Mouse (Mus musculus) urinary bladder, postnatal 10 days (tissue): ENCODE measurements around the gene Rnf113a2.

Experiments
- DNase-seq: peaks from one replicate; pipeline ENCODE4 v3.0.0; 2022; ENCODE audit warnings: low spot score

Rnf113a2 gene

DNA sequence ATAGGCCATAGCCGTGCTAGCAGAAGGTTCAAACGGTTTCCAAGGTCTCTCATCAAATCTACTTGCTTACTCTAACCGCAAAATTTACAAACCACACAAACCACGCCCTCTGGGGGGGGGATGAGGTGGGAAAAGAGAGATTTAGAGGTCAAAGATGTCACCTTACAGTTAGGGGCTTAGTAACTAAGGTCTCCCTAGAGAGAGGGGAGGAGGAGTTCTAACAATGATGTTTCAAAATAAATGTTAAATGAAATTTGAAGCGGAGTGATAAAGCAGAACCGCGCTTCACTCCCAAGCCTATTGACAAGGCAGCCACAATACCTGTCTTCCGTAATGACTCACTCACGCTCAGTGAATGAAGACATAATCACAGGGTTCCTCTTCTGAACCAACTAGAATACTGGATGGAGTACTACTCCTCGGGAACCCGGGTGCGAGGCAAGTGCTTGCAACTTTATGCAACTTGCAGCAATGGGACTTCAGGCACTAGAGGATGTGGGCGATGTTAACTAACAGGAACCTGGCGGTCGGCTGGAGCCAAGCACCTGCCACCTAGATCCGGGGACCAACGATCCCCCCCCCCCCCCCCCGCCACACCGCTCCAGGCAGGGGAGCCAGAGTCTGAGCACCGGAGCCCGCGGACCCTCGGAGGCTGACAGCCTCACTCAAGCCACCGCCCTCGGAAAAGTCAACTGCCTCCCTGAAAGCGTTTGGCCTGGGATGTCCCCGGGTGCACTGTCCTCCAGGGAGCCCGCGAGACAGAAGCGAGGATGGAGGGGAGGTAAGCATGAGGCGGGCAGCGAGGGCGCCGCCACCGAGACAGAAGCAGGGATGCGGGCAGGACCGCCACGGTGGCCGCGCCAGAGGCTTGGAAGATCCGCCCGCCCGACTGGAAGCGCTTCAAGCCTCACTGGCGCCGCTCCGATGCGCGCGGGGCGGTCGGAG lies 8.8 kb upstream of the Rnf113a2 start:
- no peak for DNase-seq

DNA sequence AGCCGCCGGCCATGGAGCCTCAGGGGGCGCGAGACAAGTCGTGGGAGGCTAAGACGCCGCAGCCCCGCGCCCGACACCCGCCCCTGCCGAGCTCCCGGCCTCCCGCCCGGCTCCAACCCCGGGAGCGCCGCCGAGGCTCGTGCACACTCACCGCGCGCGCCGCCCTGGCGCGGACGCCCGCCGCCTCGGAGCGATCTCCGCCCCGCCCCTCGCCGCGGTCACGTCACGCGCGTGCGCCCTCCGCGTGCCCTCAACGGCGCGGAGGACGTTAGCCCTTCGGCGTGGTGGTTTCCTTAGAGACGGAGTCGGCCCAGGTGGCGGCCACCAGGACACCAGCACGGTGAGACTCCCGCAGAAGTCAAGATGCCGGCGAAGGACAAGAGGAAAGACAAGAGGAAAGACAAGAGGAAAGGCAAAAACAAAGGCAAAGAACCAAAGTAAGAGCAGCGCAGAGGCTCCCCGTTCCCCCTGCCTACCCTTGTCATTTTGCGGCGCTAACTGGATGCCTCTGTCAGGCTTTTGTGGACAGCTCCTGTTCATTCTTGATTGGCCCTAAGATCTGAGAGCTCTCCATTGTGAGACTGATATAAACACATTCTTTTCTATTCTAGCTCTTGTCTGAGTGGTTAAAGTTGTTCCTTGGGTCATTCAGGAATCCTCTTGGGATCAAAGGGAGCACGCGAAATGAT lies 8.0 kb upstream of the Rnf113a2 start, which contains the start of the genes Entpd5 and Bbof1:
TSS of gene Entpd5 (minus strand) at position 211 of the 689 bp plus-strand sequence.
TSS of gene Bbof1 (plus strand) at position 253 of the 689 bp plus-strand sequence.
- peak; percentile 51 for DNase-seq

DNA sequence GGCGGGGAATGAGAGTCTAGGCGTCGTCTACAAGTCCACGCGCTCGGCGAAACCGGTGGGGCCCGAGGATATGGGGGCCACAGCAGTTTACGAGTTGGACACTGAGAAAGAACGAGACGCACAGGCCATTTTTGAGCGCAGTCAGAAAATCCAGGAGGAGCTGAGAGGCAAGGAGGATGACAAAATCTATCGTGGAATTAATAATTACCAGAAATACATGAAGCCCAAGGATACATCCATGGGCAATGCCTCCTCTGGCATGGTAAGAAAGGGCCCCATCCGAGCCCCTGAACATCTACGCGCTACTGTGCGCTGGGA lies 568 bp downstream of the Rnf113a2 start:
- no peak for DNase-seq

DNA sequence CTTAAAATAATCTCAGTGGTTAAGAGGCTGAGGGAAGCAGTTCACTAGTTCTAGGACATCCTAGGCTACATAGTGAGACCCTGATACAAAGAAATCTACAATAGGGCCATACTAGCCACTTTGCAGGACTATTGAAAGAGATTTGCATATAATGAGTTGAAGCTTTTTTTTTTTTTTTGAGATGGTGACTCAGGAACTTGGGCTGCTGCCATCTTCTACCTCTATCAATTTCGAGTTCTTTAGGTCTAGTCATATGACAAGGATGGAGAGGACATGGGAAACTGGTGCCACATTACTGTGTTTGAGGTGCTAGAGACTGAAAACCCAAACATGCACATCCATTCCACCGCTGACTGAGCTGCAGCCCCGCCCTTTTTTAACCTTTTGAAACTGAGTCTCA lies 7.0 kb downstream of the Rnf113a2 start:
- DNase-seq, result no peak

DNA sequence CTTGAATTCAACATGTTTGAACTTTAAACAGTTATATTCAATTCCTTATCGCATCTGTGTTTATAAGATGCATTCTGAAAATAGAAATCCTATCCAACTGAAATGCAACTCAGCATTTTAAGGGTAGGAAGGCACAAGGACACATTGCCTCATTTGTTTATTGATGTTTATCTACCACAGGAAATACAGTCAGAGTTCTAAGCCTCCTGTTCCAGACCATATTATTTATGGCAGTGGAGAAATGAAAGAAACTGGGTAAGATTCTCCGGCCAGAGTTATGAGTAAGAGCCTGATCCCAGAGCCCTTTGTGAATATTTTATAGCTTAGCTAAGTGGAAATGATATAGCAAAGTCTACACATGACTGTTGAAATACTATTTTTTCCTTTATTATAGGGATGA lies 12.8 kb downstream of the Rnf113a2 start:
- no peak for DNase-seq

DNA sequence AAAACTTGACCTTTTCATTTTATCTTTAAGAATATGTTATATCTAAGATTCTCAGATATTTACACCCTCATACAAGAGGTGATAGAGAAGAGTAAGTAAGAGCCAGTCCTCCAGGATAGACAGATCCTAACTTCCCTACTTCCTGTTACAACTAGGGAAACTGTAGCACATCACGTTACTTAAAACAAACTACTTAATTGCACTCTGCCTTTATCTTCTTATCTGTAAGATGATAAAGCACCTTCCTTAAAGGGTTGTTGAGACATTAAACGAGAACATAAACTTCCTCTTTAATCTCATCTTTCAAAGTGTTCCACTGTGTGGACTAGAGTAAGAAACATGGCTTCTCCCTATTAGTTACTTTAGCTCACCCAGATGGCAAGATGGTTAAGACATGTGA lies 21.7 kb downstream of the Rnf113a2 start:
- DNase-seq, result no peak

DNA sequence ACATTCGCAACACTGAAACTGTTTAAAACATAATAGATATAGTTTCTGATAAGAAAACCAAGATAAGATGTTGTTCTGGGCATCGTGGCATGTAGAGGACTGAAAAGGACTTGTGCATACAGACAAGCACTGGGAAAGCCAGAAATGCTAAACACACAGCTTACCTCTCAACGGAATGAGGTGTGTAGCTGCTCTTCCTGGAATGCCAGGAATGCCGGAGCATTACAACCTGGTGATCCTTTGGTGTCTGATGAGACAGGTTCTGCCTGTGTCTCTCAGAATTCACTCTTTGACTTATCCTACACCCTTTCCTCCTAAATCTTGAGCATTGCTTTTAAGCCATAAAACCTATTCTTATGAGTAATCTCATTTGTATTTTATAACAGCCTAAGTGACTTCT lies 25.5 kb downstream of the Rnf113a2 start:
- DNase-seq, result no peak

DNA sequence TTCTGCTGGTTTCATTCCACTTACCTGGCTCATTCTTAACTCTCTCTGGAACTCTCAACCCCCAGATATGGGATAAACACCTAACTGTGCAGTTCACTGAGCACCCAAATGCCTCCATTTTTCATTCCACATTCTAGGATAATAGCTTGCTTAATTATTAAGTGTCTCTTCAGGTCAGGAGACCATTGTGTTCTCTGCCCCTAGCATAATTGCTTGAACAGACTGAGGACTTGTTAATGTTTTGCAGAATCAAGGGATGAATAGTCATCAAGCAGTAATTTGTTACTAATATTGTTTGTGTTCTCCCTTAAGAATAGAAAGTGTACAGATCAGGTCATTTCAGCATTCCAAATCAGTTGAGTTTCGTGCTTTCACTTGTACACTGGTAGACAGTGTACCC lies 30.4 kb downstream of the Rnf113a2 start:
- DNase-seq, result no peak

DNA sequence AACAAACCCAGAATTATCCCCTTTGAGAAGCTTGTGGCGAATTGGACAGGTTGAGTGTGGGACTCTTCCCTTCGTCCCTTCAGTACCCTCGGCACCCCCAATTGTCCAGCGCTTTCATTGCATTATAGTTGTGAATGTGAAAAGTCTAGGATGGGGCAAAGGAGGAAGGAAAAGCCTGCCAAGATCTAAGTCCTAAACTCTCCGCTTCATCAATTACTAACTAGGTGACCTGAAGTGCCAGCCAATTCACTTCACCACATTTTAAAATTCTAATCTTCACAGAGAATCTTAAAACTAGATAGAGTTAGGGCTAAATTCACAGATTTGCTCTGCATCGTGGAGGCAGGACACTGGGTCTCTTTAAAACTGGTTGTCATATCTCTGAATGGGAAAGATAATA lies 31.2 kb downstream of the Rnf113a2 start:
- DNase-seq, result no peak

DNA sequence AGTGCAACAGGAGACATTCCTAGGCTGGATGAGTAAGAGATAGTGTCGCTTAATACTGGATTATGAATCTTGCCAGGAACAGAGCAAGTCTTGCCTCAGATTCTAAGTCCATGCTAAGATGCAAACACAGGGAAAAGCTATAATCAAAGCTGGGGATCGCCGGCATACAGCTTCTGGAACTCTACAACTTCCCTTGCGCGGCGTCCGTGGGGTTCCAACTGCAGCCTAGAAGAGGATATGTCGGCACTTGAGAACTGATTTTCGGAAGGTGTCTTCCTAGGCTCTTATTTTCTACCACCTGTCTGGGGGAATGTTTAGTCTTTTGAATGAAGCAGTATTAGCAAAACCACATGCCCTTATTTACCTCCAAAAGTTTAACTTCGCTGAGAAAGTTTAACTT lies 32.9 kb downstream of the Rnf113a2 start:
- no peak for DNase-seq

DNA sequence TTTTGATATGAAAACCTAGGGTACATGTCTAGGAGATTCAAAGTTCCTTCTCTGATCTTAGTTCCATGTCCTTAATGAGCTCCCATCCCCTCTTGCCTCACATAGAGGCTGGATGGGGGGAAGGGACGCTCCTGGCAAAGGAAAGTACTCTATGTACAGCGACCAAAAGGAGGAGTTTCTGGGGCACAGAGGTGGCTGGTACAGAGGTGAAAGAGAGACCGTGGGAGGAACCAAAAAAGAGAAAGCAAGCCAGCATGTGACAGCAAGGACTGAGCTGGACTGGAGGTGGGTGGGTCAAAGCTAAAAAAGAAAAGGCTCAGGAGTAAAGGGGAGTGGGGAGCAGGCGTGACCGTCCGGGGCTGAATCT lies 33.3 kb downstream of the Rnf113a2 start:
- no peak for DNase-seq

DNA sequence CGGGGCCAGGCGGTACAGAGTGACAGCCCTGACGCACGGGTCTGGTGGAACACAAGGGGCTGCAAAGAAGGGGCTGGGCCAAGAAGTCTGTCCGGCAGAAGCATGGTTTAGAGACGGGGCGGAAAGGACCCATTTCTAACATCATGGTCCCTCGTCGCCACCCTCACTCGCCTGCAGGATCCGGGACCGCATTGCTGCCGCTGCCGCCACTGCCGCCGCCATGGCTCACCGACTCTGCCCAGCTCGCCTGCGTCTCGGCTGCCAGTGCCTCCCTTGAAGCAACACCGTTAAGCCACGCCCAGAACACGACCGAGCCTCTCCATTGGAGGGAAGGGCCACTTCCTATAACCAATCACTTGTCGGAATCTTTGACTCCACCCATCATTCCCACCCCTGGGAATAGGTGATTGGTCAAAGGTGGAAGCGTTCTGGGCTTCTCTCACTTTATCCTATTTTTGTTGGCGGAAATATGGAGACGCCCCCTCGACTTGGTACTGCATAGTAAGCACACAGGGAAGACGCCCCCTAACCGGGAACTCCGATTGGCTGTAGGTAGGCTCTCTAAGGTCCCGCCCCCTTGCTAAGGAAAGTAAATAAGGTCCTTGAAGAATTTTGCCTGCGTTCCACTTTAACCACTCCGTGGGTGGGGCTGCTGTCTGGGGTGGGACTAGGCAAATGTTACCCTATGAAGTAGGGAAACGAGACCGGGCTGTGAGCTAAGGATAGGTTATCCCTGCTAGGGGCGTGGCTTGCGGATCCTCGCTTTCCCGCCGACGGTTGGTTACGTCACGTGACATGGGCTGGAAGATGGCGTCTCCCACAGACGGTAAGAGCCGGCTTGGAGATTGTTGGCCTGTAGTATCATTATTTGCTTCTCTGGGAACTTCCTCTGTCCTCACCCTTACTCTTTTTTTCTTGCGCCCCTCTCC lies 34.0 kb downstream of the Rnf113a2 start, which contains the start of the genes Aldh6a1 and Lin52:
TSS of gene Aldh6a1 (minus strand) at position 287 of the 929 bp plus-strand sequence.
TSS of gene Lin52 (plus strand) at position 705 of the 929 bp plus-strand sequence.
- DNase-seq, result peak; percentile 84

DNA sequence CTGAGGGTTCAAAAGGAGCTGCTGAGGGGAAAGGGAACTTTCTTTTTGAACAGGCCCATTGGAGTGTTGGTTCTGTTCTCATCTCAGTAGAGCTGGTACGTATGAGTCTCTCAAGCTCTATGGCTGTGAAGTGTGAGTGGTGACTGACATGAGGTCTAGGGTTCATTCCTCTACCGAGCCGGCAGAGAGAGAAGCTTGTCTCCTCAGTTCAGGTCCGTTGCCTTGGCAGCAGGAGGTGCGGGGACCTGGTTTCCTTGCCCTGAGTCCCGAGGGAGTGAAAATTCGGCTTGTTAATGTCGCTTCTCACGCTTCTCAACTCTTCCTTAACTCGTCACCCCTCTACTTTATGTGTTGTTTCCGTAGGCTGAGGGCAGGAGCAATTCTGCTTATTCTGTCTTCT lies 34.8 kb downstream of the Rnf113a2 start:
- no peak for DNase-seq

DNA sequence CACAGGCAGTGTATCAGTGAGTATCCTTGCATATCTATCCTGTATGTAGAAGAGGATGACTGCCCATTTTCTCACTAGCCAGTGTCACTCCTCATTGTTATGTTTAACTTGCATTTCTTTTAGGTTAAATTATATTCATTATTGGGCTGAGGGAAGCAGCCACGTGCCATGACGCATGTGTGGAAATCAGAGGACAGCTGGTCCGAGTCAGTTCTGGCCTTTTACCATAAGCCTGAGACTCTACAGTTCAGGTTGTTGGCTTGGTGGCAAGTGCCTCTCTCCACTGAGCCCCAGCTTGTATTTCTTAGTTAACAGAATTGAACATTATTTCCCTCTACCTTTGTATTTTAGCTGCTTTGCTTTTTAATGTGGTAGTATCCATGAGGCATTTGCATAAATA lies 39.9 kb downstream of the Rnf113a2 start:
- no peak for DNase-seq

DNA sequence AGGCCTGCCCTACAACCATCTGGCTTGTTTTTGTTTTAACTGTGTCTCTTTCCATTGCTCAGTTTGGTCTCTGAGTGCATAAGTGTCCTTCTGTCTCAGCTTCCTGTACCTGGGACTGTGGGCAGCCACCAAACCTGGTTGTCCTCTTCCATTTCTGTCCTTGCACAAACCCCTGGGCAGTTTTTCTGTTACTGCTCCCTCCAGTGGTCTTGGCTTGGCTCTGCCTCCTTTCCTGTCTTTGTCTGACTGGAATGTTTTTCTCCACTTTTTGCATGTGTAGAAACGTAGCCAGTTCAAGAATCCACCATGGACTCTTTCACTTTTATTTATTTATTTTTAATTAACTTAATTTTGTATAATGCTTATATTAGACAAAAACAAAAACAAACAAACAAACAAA lies 42.8 kb downstream of the Rnf113a2 start:
- DNase-seq, result no peak

DNA sequence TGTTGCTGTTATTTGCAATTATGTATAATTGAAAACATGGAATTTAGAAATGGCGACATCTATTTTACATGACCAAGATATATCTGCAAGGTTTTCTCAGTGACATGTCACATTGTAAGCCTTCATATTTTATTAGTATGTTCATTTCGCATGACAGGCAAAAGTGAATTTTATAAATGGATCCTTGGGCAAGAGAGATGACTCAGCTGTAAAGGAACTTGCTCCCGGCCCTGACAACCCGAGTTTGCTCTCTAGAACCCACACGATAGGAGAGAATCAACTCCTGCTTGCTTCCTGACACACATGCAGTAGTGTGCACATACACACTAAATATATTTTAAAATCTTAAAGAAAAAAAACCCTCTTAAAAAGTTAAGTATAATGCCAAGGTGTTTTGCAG lies 44.4 kb downstream of the Rnf113a2 start:
- no peak for DNase-seq

DNA sequence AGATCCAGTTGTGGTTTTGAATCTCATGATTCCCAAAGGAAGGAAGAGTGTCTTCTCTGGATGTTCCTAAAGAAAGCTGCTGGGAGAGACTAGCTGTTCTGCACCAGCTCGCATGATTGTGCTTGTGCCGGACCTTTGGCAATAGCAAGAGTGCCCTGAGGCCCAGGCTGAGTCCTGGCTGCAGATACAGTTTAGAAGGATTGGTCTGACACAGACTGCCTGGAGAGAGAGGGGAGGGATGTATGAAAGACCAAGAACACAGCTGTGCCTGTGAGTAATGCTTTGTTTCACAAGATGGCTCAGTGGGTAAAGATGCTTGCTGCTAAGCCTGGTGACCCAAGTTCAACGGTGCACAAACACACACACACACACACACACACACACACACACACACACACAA lies 45.9 kb downstream of the Rnf113a2 start:
- no peak for DNase-seq
